In the genomic region with DNA sequence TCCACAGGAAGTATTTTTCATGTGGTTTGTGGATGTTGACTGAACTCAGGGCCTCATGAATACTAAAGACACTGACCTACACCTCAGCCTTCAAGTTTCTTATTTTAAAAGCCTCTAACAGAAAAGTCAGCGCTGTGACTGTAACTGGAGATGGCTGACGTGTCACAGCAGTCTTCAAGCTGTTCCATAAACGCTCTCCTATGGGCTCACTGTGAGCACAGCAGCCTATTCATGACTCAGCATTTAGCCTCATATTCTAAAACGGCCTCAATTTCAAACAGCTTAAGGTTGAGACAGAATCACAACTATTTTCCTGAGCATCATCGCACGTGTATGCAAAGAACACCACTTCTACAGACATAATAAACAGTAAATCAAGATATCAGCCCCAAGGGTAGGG, we compare ENCODE assay signal across 10 mouse cellular contexts. TPM values are rescaled to one million over a fixed set of nuclear protein-coding genes. Genes with fewer than 3 reads are reported as not detected.
A peak's percentile ranks its signal among the peaks of the same experiment; 100 is the strongest.
DNase-seq lines count a peak whose midpoint lies in the region; ATAC-seq lines count a peak whose summit lies in the region.
"Had no signal": no experiment of that assay in that cellular context is flagged by ENCODE, and none has a peak within 500 bp of the region (broad histone marks: within the 10 kb centered on the region; RNA-seq: fewer than 3 reads in every experiment).

No protein-coding gene starts in this region.

- H3K9ac ChIP-seq in embryonic facial prominence, embryonic 11.5 days (replicated peaks; ENCODE audit: low read length), result no peak overlapping the region
- no peak overlapping the region for H3K9ac ChIP-seq in limb, embryonic 12.5 days (replicated peaks)
- no peak overlapping the region for H3K9ac ChIP-seq in embryonic facial prominence, embryonic 12.5 days
- H3K9ac ChIP-seq: heart, embryonic 13.5 days had no signal

- no peaks in the 10 kb centered on the region for H3K36me3 ChIP-seq in embryonic facial prominence, embryonic 11.5 days (replicated peaks; ENCODE audit: control insufficient read depth, insufficient read depth, low read depth, low read length)
- H3K36me3 ChIP-seq in embryonic facial prominence, embryonic 10.5 days (replicated peaks), result peaks cover 24% of the 10 kb centered on the region
- H3K36me3 ChIP-seq in limb, embryonic 12.5 days, result peaks cover 11% of the 10 kb centered on the region; the same call in 1 of the 2 replicates
- H3K36me3 ChIP-seq in limb, embryonic 10.5 days, result peaks cover 11% of the 10 kb centered on the region
- H3K36me3 ChIP-seq in embryonic facial prominence, embryonic 12.5 days, result peaks cover 11% of the 10 kb centered on the region

- no peaks in the 10 kb centered on the region for H3K4me1 ChIP-seq in embryonic facial prominence, embryonic 11.5 days (ENCODE audit: control insufficient read depth, insufficient read depth, low read length)
- peaks cover 14% of the 10 kb centered on the region for H3K4me1 ChIP-seq in embryonic facial prominence, embryonic 10.5 days
- H3K4me1 ChIP-seq in limb, embryonic 12.5 days (replicated peaks), result peaks cover 24% of the 10 kb centered on the region
- 0 out of 2 replicates have a peak, but pooled peaks cover 6% of the 10 kb centered on the region for H3K4me1 ChIP-seq in limb, embryonic 10.5 days
- H3K4me1 ChIP-seq in embryonic facial prominence, embryonic 12.5 days, result peaks cover 9% of the 10 kb centered on the region

- no peak overlapping the region for H3K27ac ChIP-seq in embryonic facial prominence, embryonic 11.5 days (replicated peaks; ENCODE audit: low read depth, low read length)
- H3K27ac ChIP-seq in embryonic facial prominence, embryonic 10.5 days (replicated peaks), result no peak overlapping the region
- peak overlapping the region; percentile 41; the same call in 1 of the 2 replicates for H3K27ac ChIP-seq in limb, embryonic 12.5 days
- no peak overlapping the region for H3K27ac ChIP-seq in limb, embryonic 10.5 days
- no peak overlapping the region for H3K27ac ChIP-seq in embryonic facial prominence, embryonic 12.5 days
- H3K27ac ChIP-seq: heart, embryonic 13.5 days had no signal

- DNase-seq in embryonic facial prominence, embryonic 11.5 days (ENCODE audit: low spot score), result peak; percentile 45
- DNase-seq in embryonic facial prominence, embryonic 10.5 days (ENCODE audit: low spot score), result no peak
- no peak for DNase-seq in limb, embryonic 10.5 days (ENCODE audit: low spot score)
- DNase-seq in layer of hippocampus, adult 9-10 months (ENCODE audit: low spot score), result no peak
- no peak for DNase-seq in spleen, postnatal 36 days (ENCODE audit: low spot score in 2 of 2)
- DNase-seq: B cell, adult 2 months had no signal

- no peaks in the 10 kb centered on the region for H3K9me3 ChIP-seq in embryonic facial prominence, embryonic 11.5 days (replicated peaks; ENCODE audit: control insufficient read depth, low read length)
- H3K9me3 ChIP-seq in embryonic facial prominence, embryonic 10.5 days, result 0 out of 2 replicates have a peak, but pooled peaks cover 2% of the 10 kb centered on the region
- no peaks in the 10 kb centered on the region for H3K9me3 ChIP-seq in limb, embryonic 12.5 days
- H3K9me3 ChIP-seq in limb, embryonic 10.5 days (replicated peaks), result no peaks in the 10 kb centered on the region
- no peaks in the 10 kb centered on the region for H3K9me3 ChIP-seq in embryonic facial prominence, embryonic 12.5 days
- H3K9me3 ChIP-seq: heart, embryonic 13.5 days had no signal

- ATAC-seq in embryonic facial prominence, embryonic 11.5 days (replicated peaks; ENCODE audit: insufficient number of reproducible peaks, low FRiP score, low TSS enrichment, low read depth), result no peak
- no peak for ATAC-seq in limb, embryonic 12.5 days (ENCODE audit: insufficient number of reproducible peaks, insufficient read depth, low FRiP score, low TSS enrichment, low read depth)
- peak; percentile 24; the same call in 1 of the 2 replicates for ATAC-seq in embryonic facial prominence, embryonic 12.5 days (ENCODE audit: insufficient number of reproducible peaks, insufficient read depth, low FRiP score, low TSS enrichment)
- peak; percentile 48 for ATAC-seq in megakaryocyte, adult 5-6 weeks (ENCODE audit: poor library complexity, severe bottlenecking)

- no peak overlapping the region for H3K4me3 ChIP-seq in embryonic facial prominence, embryonic 11.5 days (ENCODE audit: low read depth, low read length)
- no peak overlapping the region for H3K4me3 ChIP-seq in embryonic facial prominence, embryonic 10.5 days
- no peak overlapping the region for H3K4me3 ChIP-seq in limb, embryonic 12.5 days (replicated peaks)
- H3K4me3 ChIP-seq in limb, embryonic 10.5 days, result no peak overlapping the region
- no peak overlapping the region for H3K4me3 ChIP-seq in embryonic facial prominence, embryonic 12.5 days
- H3K4me3 ChIP-seq: heart, embryonic 13.5 days had no signal

- no peak overlapping the region for H3K4me2 ChIP-seq in embryonic facial prominence, embryonic 11.5 days (ENCODE audit: low read depth, low read length)
- no peak overlapping the region for H3K4me2 ChIP-seq in limb, embryonic 12.5 days
- H3K4me2 ChIP-seq in embryonic facial prominence, embryonic 12.5 days (replicated peaks), result no peak overlapping the region
- H3K4me2 ChIP-seq: heart, embryonic 13.5 days had no signal

- H3K27me3 ChIP-seq in embryonic facial prominence, embryonic 11.5 days (ENCODE audit: control insufficient read depth, insufficient read depth, low read length), result no peaks in the 10 kb centered on the region
- H3K27me3 ChIP-seq in embryonic facial prominence, embryonic 10.5 days (replicated peaks; ENCODE audit: low read depth, poor library complexity, severe bottlenecking), result no peaks in the 10 kb centered on the region
- H3K27me3 ChIP-seq in limb, embryonic 12.5 days, result no peaks in the 10 kb centered on the region
- H3K27me3 ChIP-seq in limb, embryonic 10.5 days (ENCODE audit: low read depth, poor library complexity, severe bottlenecking), result no peaks in the 10 kb centered on the region
- no peaks in the 10 kb centered on the region for H3K27me3 ChIP-seq in embryonic facial prominence, embryonic 12.5 days
- H3K27me3 ChIP-seq: heart, embryonic 13.5 days had no signal

- 60% methylated on average over 6 of the region's 6 CpGs for WGBS in embryonic facial prominence, embryonic 11.5 days
- WGBS in embryonic facial prominence, embryonic 10.5 days, result 71% methylated on average over 6 of the region's 6 CpGs
- WGBS in limb, embryonic 12.5 days, result 54% methylated on average over 6 of the region's 6 CpGs
- WGBS in limb, embryonic 10.5 days, result 76% methylated on average over 6 of the region's 6 CpGs
- 44% methylated on average over 6 of the region's 6 CpGs for WGBS in embryonic facial prominence, embryonic 12.5 days

RNA-seq across cellular contexts. Expression of a gene that starts 11.8 kb away (rescaled TPM):
- 25.2 and 28.4 TPM in 2 replicates for polyA plus RNA-seq in embryonic facial prominence, embryonic 11.5 days (2014; fragmentation: Nextera tagmentation; extraction: Ambion mirVana)
- polyA plus RNA-seq in embryonic facial prominence, embryonic 10.5 days (2016; fragmentation: Nextera tagmentation; extraction: Ambion mirVana), result 17.3 and 19.4 TPM in 2 replicates
- 13.2 and 14.7 TPM in 2 replicates for polyA plus RNA-seq in limb, embryonic 12.5 days (2016; fragmentation: Nextera tagmentation; extraction: Ambion mirVana)
- polyA plus RNA-seq in limb, embryonic 10.5 days (2016; fragmentation: Nextera tagmentation; extraction: Ambion mirVana), result 9.9 and 10.3 TPM in 2 replicates
- 17.0 and 17.3 TPM in 2 replicates for polyA plus RNA-seq in embryonic facial prominence, embryonic 12.5 days (2016; fragmentation: Nextera tagmentation; extraction: Ambion mirVana)
- 90.6 and 116 TPM in 2 replicates for total RNA-seq in megakaryocyte, adult 5-6 weeks (2015)
- total RNA-seq in megakaryocyte, adult 5-6 weeks (2017), result 117 and 131 TPM in 2 replicates

Comparison
In these comparisons a context has a peak if more than half of its experiments do, and no peak if none do; other contexts are left out.
1. ATAC-seq: peak in embryonic facial prominence, embryonic 12.5 days (single experiment) and megakaryocyte, adult 5-6 weeks (single experiment); none in embryonic facial prominence, embryonic 11.5 days (single experiment) and limb, embryonic 12.5 days (single experiment).